Mouse (Mus musculus) heart, postnatal 0 days (tissue): ENCODE measurements around the gene Casz1. TPM values are rescaled to one million over a fixed set of nuclear protein-coding genes. Genes with fewer than 3 reads are reported as not detected.
A peak's percentile ranks its signal among the peaks of the same experiment; 100 is the strongest.

Experiments
- ATAC-seq: fragments of 200-750 bp; cut with Nextera tagmentation; 2 replicates; pipeline ENCODE4 v1.8.0; 2017; ENCODE audit warnings: low read depth, moderate number of reproducible peaks, moderate library complexity; ENCODE audit not compliant: insufficient read depth
- DNase-seq: peaks from one replicate; pipeline ENCODE4 v3.0.0-alpha.2; 2016; ENCODE audit warnings: low spot score
- H3K27ac ChIP-seq: fragments of 300-500 bp; sonication (generic); 2 replicates; pipeline ENCODE4 v1.5.1; 2014; ENCODE audit warnings: low read depth, mild to moderate bottlenecking
- H3K27me3 ChIP-seq: fragments of 300-500 bp; sonication (generic); 2 replicates; pipeline ENCODE4 v1.6.1; 2014; ENCODE audit warnings: low read length, mixed read lengths; ENCODE audit not compliant: control insufficient read depth, insufficient read depth
- H3K36me3 ChIP-seq: fragments of 300-500 bp; sonication (generic); replicated peaks from 2 replicates; pipeline ENCODE4 v1.6.1; 2014; ENCODE audit warnings: low read length, mixed read lengths; ENCODE audit not compliant: control insufficient read depth, insufficient read depth
- H3K4me1 ChIP-seq: fragments of 300-500 bp; sonication (generic); 2 replicates; pipeline ENCODE4 v1.6.1; 2014; ENCODE audit warnings: antibody characterized with exemption; ENCODE audit not compliant: control insufficient read depth, insufficient read depth
- H3K4me2 ChIP-seq: fragments of 300-500 bp; sonication (generic); 2 replicates; pipeline ENCODE4 v1.6.1; 2014; ENCODE audit warnings: low read depth, mild to moderate bottlenecking, low read length, moderate library complexity
- H3K4me3 ChIP-seq: fragments of 300-500 bp; sonication (generic); 2 replicates; pipeline ENCODE4 v1.5.1; 2014; ENCODE audit warnings: low read depth, low read length
- H3K9ac ChIP-seq: fragments of 300-500 bp; sonication (generic); replicated peaks from 2 replicates; pipeline ENCODE4 v1.6.1; 2014; ENCODE audit warnings: low read depth, low read length, mixed read lengths
- H3K9me3 ChIP-seq: fragments of 300-500 bp; sonication (generic); replicated peaks from 2 replicates; pipeline ENCODE4 v1.6.1; 2016; ENCODE audit warnings: low read length; ENCODE audit not compliant: control insufficient read depth
- CTCF ChIP-seq: IDR thresholded peaks from 2 replicates; pipeline ENCODE4 v1.5.1; 2016; ENCODE audit warnings: antibody characterized with exemption, control low read depth, low read depth
- EP300 ChIP-seq: IDR thresholded peaks from 2 replicates; pipeline ENCODE4 v1.6.1; 2016; ENCODE audit warnings: antibody characterized with exemption, low read depth
- WGBS: fragments of 180-500 bp; shearing (Covaris S2); extraction: QIAGEN DNeasy Blood & Tissue Kit; methylation state at CpG from one replicate; pipeline ENCODE4 v1.1.7; 2014; 5-methylcytosine and 5-hydroxymethylcytosine counted together
- polyA plus RNA-seq: library from polyadenylated mRNA; unstranded; fragments of >200 nt; fragmentation: Nextera tagmentation; extraction: Ambion mirVana; gene quantifications from 2 replicates; pipeline ENCODE4 v1.2.1, GENCODE M21; 2015
- total RNA-seq: library from RNA; depleted of rRNA; stranded (reverse); fragments of >200 nt; gene quantifications from 2 replicates; pipeline ENCODE4 v1.2.3, GENCODE M21; 2014; ENCODE audit warnings: low replicate concordance

The Casz1 gene
- total and polyA plus RNA-seq, 2 experiments from 2014 or later = 16.4 to 42.6 TPM

DNA sequence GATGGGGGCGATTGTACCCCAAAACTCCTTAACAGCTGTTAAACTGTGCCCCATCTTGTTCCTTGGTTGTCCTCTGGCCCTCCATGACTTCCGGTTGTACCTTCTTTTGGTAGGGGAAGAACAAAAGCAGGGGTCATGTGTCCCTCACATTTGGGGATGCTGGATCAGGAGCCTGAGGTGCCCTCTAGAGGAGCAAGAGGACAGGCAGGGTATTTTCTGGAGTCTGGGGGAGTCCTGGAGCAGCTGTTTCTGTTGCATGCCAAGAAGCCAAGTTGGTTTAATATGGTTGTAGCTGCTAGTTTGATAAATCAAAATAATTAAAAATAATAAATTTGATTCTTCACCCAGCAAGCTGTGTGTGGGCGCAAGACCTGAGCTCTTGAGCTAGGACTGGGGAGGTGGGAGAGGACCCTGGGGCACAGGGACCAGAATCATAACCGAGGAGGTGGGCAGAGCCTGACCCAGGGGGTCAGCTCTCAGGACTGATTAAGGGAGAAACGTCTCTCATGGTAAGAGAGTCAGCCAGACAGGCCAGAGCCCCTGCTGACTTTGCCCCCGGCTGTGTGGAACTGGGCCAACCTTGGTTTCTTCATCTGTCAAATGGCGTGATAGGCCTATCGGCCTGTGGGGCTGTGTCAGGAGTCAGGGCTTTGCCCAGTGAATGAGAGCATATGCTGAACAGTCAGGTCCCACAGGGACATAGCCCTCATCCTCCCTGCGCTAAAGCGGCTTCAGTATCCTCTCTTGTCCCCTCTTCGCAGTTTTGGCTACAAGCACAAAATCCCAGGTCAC lies 74.2 kb downstream of the Casz1 start:
- TF ChIP-seq EP300 = no peak
- peak; percentile 32 for TF ChIP-seq CTCF
- 29% methylated on average over 11 of the region's 11 CpGs for WGBS
- H3K9ac ChIP-seq = peak overlapping the region; percentile 22; the same call in 1 of the 2 replicates

DNA sequence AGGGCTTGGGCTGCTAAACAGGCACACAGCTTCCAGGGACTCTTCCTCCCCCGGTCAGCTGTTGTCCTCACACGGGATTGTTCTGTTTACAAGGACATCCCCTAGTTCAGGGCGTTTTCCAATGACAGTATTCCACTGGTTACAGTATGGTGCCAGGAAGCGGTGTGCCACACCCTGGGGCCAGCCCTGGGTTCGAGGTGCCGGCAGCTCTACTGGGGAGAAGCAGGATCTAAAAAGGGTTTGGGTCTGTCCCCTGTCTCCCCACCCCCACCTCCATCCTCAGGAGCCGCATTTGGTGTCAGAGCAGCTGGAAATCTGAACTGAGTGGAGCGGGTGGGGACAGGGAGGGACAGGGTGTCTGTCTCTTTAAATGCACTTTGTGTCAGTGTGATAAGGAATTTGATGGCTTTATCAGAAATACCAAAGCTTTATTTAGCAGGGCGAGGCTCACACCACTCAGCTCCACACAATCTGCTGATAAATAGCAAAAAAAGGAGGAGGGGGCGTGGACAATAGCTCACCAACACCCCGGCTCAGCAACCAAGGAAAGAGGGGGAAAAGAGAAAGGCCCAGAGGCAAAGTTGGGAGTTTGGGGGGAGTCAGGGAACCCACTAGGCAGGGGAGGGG lies 74.9 kb downstream of the Casz1 start:
- 14% methylated on average over 11 of the region's 11 CpGs for WGBS
- Histone ChIP-seq H3K27me3 (no peaks in the 10 kb centered on the region), H3K9ac (peak overlapping the region; percentile 22; the same call in 1 of the 2 replicates), H3K4me1 (peaks cover 75% of the 10 kb centered on the region), H3K4me3 (no peak overlapping the region), H3K36me3 (no peaks in the 10 kb centered on the region), H3K9me3 (no peaks in the 10 kb centered on the region), H3K4me2 (peak overlapping the region; percentile 35), H3K27ac (peak overlapping the region; percentile 92)
- ATAC-seq (peak; percentile 42), DNase-seq (peak; percentile 73)
- TF ChIP-seq CTCF (no peak), EP300 (0 out of 2 replicates have a peak, but pooled peaks have one; percentile 35)

More for the DNA sequence above, 74.2 kb downstream of the Casz1 start:
- DNase-seq (no peak), ATAC-seq (no peak)
- peaks cover 82% of the 10 kb centered on the region for H3K4me1 ChIP-seq
- H3K4me3 ChIP-seq = no peak overlapping the region
- peak overlapping the region; percentile 35; the same call in 1 of the 2 replicates for H3K4me2 ChIP-seq
- H3K27me3 ChIP-seq = no peaks in the 10 kb centered on the region
- no peaks in the 10 kb centered on the region for H3K36me3 ChIP-seq
- peak overlapping the region; percentile 92 for H3K27ac ChIP-seq
- H3K9me3 ChIP-seq = no peaks in the 10 kb centered on the region

DNA sequence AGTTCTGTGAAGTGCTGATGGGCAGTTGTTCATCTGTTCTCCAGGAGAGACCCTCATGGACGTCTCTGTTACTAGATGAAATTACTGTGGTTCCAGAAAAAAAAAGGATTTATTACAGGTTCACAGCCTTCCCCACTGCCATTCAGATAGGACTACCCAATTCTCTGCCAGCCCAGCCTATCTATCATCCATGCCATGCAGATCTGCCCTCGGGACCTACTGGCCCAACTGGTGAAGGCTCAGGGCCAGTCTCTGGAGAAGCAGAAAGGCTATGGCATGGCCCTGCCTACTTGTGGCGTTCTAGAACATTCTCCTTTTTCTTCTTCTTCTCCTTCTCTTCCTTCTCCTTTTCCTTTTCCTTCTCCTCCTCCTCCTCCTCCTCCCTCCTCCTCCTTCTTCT lies 75.4 kb downstream of the Casz1 start:
- ATAC-seq (no peak), DNase-seq (no peak)
- no peaks in the 10 kb centered on the region for H3K9me3 ChIP-seq
- H3K4me2 ChIP-seq = peak overlapping the region; percentile 35; the same call in 1 of the 2 replicates
- peaks cover 70% of the 10 kb centered on the region for H3K4me1 ChIP-seq
- H3K27ac ChIP-seq = peak overlapping the region; percentile 92
- 40% methylated on average over 3 of the region's 3 CpGs for WGBS
- H3K9ac ChIP-seq = no peak overlapping the region
- TF ChIP-seq EP300 (no peak), CTCF (no peak)
- no peaks in the 10 kb centered on the region for H3K36me3 ChIP-seq
- no peak overlapping the region for H3K4me3 ChIP-seq
- no peaks in the 10 kb centered on the region for H3K27me3 ChIP-seq

DNA sequence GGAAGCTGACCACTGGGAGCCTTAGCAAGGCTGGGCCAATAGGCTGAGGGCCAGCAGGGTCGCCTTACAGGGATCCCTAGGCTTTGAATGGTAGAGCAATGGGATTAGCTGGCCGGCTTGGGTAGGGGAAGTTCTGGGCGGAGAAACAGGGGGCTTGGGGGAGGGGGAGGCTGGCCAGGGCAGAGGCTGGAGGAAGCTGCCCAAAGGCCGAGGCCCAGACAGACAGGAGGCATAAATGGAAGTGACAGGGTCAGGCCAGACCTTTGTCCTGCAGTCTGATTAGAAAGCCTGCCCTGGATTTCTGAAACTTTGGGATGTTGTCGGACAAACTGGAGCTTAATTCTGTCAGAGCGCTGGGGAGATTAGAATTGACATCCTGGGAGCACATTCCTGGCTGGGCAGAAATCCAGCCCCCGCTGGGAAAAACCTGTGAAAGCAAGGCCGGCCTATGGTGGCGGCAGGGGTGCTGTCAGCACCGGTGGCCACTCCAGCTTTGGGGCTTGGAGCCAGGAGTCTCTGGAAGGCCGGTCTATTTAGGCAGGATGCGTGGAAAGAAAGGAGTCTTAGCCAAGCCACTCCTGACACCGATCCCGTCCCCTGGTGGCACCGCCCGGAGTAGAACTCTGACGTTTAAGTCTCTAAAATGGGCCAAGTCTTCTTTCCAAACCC lies 76.9 kb downstream of the Casz1 start:
- Histone ChIP-seq H3K9me3 (no peaks in the 10 kb centered on the region), H3K4me1 (peaks cover 66% of the 10 kb centered on the region), H3K27ac (peak overlapping the region; percentile 92), H3K4me2 (peak overlapping the region; percentile 12; the same call in 1 of the 2 replicates), H3K27me3 (no peaks in the 10 kb centered on the region), H3K36me3 (no peaks in the 10 kb centered on the region), H3K9ac (peak overlapping the region; percentile 6; the same call in 1 of the 2 replicates), H3K4me3 (no peak overlapping the region)
- TF ChIP-seq CTCF = no peak
- TF ChIP-seq EP300 = peak; percentile 66; the same call in 1 of the 2 replicates
- DNase-seq (peak; percentile 80), ATAC-seq (peak; percentile 71)
- 4% methylated on average over 17 of the region's 17 CpGs for WGBS

DNA sequence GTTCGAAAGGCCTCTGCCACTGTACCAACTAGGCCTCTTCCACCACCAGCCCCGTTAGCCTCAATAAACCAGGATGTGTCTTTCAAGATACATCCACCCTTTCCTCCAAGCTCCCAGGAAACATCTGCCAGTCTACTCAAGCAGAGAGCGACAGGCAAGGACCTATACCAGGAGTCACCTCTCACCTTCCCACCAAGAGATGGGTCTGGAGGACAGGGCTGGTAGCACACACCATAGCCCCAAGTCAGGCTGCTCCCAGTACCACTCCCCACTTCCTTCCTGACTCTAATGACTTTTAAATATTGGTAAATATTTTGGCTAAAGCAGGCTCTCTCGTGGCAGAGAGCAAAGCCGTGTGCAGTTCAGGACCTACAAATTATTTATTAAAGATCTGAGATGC lies 77.6 kb downstream of the Casz1 start:
- TF ChIP-seq EP300 (no peak), CTCF (no peak)
- DNase-seq (no peak), ATAC-seq (no peak)
- H3K27me3 ChIP-seq = no peaks in the 10 kb centered on the region
- 0 out of 2 replicates have a peak overlapping the region, but pooled peaks have one; percentile 6 for H3K9ac ChIP-seq
- peaks cover 60% of the 10 kb centered on the region for H3K4me1 ChIP-seq
- 0 out of 2 replicates have a peak overlapping the region, but pooled peaks have one; percentile 1 for H3K4me2 ChIP-seq
- peak overlapping the region; percentile 92 for H3K27ac ChIP-seq
- H3K36me3 ChIP-seq = no peaks in the 10 kb centered on the region
- H3K9me3 ChIP-seq = no peaks in the 10 kb centered on the region
- 71% methylated on average over 5 of the region's 5 CpGs for WGBS
- no peak overlapping the region for H3K4me3 ChIP-seq
